In the genomic region with DNA sequence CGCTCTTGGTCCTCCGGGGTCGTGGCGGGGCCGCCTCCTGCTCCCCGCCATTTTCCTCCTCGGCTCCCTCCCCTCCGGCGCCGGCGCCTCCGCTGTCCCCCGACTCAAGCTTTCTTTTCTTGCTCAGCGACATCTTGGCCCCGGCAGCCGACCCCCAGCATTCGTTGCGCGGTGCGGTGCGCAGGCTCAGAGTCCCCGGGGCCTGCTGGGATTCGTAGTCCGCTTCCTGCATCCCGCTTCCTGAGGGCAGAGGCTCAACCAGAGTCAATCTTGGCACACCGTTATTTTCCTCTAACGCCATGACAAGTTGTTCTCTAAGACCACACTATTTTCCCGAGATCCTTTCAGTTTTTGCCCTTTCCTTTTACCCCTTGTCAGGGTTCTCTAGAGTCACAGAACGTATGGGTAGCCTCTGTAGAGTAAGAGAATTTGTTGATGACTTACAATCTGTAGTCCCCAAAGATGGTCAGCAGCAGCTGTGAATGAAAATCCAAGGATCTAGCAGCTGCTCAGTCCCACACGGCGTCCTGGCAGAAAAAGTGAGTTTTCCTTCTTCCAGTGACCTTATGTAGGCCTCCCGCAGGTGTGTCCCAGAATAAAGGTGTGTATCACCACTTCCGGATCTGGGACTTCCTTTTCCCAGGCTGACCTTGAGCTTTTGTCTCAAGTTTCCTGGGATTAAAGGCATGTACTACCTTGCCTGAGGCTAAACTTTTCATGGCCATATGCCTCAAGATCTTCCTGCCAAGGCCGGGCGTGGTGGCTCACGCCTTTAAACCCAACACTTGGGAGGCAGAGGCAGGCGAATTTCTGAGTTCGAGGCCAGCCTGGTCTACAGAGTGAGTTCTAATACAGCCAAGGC, we compare ENCODE assay signal across 8 mouse cellular contexts. TPM values are rescaled to one million over a fixed set of nuclear protein-coding genes. Genes with fewer than 3 reads are reported as not detected.
DNase-seq lines count a peak whose midpoint lies in the region; ATAC-seq lines count a peak whose summit lies in the region.

Gene Prmt6, minus strand, starts transcription at position 160 of the 862 bp plus-strand sequence.

- peak within 1 kb of the TSS; percentile 75 for H3K4me2 ChIP-seq in hindbrain, embryonic 13.5 days

- H3K4me3 ChIP-seq in hindbrain, embryonic 13.5 days = peak within 1 kb of the TSS; percentile 93

- H3K36me3 ChIP-seq in hindbrain, embryonic 13.5 days = peaks cover 17% of the 10 kb centered on the region

- peak within 1 kb of the TSS; percentile 98 for H3K9ac ChIP-seq in hindbrain, embryonic 13.5 days

- peak; percentile 93 for DNase-seq in ZHBTc4 (ENCODE audit: low read depth, low spot score)
- peak; percentile 93 for DNase-seq in cerebellum, postnatal 25 days
- DNase-seq in frontal cortex, postnatal 14 days (ENCODE audit: low spot score in 2 of 2) = peak; percentile 85 to 89
- DNase-seq in layer of hippocampus, postnatal 14 days (ENCODE audit: low spot score in 2 of 2) = peak; percentile 92 to 94
- DNase-seq in lung, postnatal 10 days = peak; percentile 91
- peak; percentile 77 for DNase-seq in retina, postnatal 7 days (ENCODE audit: low read depth, low spot score)
- peak; percentile 80 for DNase-seq in urinary bladder, adult 2 months (ENCODE audit: low spot score)

- H3K27ac ChIP-seq in hindbrain, embryonic 13.5 days = peak within 1 kb of the TSS; percentile 98

- WGBS in hindbrain, embryonic 13.5 days = 20% methylated on average over 38 of the region's 38 CpGs

- no peaks in the 10 kb centered on the region for H3K9me3 ChIP-seq in hindbrain, embryonic 13.5 days

- ATAC-seq in hindbrain, embryonic 13.5 days (ENCODE audit: low FRiP score) = peak; percentile 95

- no peaks in the 10 kb centered on the region for H3K27me3 ChIP-seq in hindbrain, embryonic 13.5 days

- peaks cover 21% of the 10 kb centered on the region for H3K4me1 ChIP-seq in hindbrain, embryonic 13.5 days (replicated peaks)

RNA-seq across cellular contexts. Expression of gene Prmt6, which starts in this region (rescaled TPM):
- polyA plus RNA-seq in hindbrain, embryonic 13.5 days (2015; fragmentation: Nextera tagmentation; extraction: Ambion mirVana) = 25.7 and 27.1 TPM in 2 replicates
- 10 to 100 TPM; 20.3 to 23.8 TPM for total RNA-seq in layer of hippocampus, postnatal 14 days (2021)
- polyA plus RNA-seq in urinary bladder, adult 2 months (2012; rRNA removed) = 8.7 and 10.2 TPM in 2 replicates

Comparison
In these comparisons a context has a peak if more than half of its experiments do, and no peak if none do; other contexts are left out.
1. Peak in every context shown above with its lines: DNase-seq, ATAC-seq, H3K4me3 ChIP-seq and H3K27ac ChIP-seq.